Comparison of ENCODE assay signal across 14 mouse cellular contexts in the genomic region with DNA sequence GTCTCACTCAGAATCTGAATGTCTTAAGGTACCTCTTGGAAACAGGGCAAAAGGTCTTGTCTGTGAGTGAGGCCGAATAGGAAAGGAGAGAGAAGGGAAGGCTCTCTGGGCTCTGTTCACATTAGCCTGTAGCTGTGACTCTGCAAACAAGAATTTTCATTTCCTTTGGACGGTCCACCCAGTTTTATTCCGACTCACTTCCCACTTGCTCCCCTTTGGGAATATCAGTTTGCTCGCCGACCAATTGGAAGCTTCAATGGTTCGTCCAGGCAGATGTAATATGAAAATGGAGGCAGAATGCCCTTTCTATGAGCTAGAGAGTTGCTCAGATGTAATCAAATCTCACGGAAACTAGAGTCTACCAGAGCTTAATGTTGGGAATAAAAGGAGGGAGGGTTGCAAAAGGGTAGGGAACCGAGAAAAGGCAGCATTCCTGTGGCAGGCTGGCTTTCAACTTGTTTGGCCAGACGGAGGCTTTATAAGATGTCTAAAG. TPM values are rescaled to one million over a fixed set of nuclear protein-coding genes. Genes with fewer than 3 reads are reported as not detected.
DNase-seq lines count a peak whose midpoint lies in the region; ATAC-seq and TF ChIP-seq lines count a peak whose summit lies in the region.
"Had no signal": no experiment of that assay in that cellular context is flagged by ENCODE, and none has a peak within 500 bp of the region (broad histone marks: within the 10 kb centered on the region; RNA-seq: fewer than 3 reads in every experiment).

No protein-coding gene starts in this region.

- no peak overlapping the region for H3K9ac ChIP-seq in kidney, embryonic 15.5 days
- no peak overlapping the region for H3K9ac ChIP-seq in embryonic facial prominence, embryonic 15.5 days
- no peak overlapping the region for H3K9ac ChIP-seq in liver, embryonic 12.5 days

- no peaks in the 10 kb centered on the region for H3K36me3 ChIP-seq in kidney, embryonic 15.5 days
- no peaks in the 10 kb centered on the region for H3K36me3 ChIP-seq in embryonic facial prominence, embryonic 15.5 days
- no peaks in the 10 kb centered on the region for H3K36me3 ChIP-seq in liver, embryonic 12.5 days

- intact Hi-C loops in gastrocnemius, adult 2 months (cut with DNase I): no loop called here

- no peak for TF ChIP-seq CTCF in gastrocnemius, adult 2 months (IDR thresholded peaks at IDR 0.05)

- H3K4me3 ChIP-seq in gastrocnemius, adult 2 months: peak overlapping the region; percentile 61
- H3K4me3 ChIP-seq in kidney, embryonic 15.5 days (replicated peaks): peak overlapping the region; percentile 55
- peak overlapping the region; percentile 46 for H3K4me3 ChIP-seq in embryonic facial prominence, embryonic 15.5 days (replicated peaks)
- H3K4me3 ChIP-seq in liver, embryonic 12.5 days: no peak overlapping the region

- H3K9me3 ChIP-seq in kidney, embryonic 15.5 days (replicated peaks): no peaks in the 10 kb centered on the region
- H3K9me3 ChIP-seq in embryonic facial prominence, embryonic 15.5 days (replicated peaks): no peaks in the 10 kb centered on the region
- H3K9me3 ChIP-seq in liver, embryonic 12.5 days (replicated peaks): no peaks in the 10 kb centered on the region

- H3K4me2 ChIP-seq in kidney, embryonic 15.5 days: peak overlapping the region; percentile 86
- H3K4me2 ChIP-seq in embryonic facial prominence, embryonic 15.5 days (replicated peaks): peak overlapping the region; percentile 65; the same call in 1 of the 2 replicates
- no peak overlapping the region for H3K4me2 ChIP-seq in liver, embryonic 12.5 days

- no peak overlapping the region for H3K27ac ChIP-seq in gastrocnemius, adult 2 months
- 0 out of 2 replicates have a peak overlapping the region, but pooled peaks have one; percentile 9 for H3K27ac ChIP-seq in kidney, embryonic 15.5 days
- no peak overlapping the region for H3K27ac ChIP-seq in embryonic facial prominence, embryonic 15.5 days (replicated peaks)
- H3K27ac ChIP-seq in liver, embryonic 12.5 days: no peak overlapping the region
- H3K27ac ChIP-seq: left cerebral cortex, adult 2 months had no signal

- H3K4me1 ChIP-seq in kidney, embryonic 15.5 days: peaks cover 11% of the 10 kb centered on the region; the same call in 1 of the 2 replicates
- H3K4me1 ChIP-seq in embryonic facial prominence, embryonic 15.5 days: peaks cover 8% of the 10 kb centered on the region
- H3K4me1 ChIP-seq in liver, embryonic 12.5 days: no peaks in the 10 kb centered on the region

- no peak for ATAC-seq in kidney, embryonic 15.5 days (replicated peaks; ENCODE audit: low FRiP score)
- no peak for ATAC-seq in embryonic facial prominence, embryonic 15.5 days (ENCODE audit: insufficient number of reproducible peaks, low FRiP score, low TSS enrichment, low read depth)
- ATAC-seq in liver, embryonic 12.5 days: no peak

- 54% methylated on average over 9 of the region's 9 CpGs for WGBS in kidney, embryonic 15.5 days
- WGBS in embryonic facial prominence, embryonic 15.5 days: 40% methylated on average over 9 of the region's 9 CpGs
- 64% methylated on average over 9 of the region's 9 CpGs for WGBS in liver, embryonic 12.5 days (ENCODE audit: insufficient replicate concordance)

- DNase-seq in gastrocnemius, adult 2 months: no peak
- DNase-seq in gastrocnemius, adult 18-20 months (ENCODE audit: low spot score): no peak
- no peak for DNase-seq in kidney, postnatal 25 days
- peak; percentile 9 for DNase-seq in 3T3-L1 (ENCODE audit: low read depth, low spot score)
- no peak for DNase-seq in gastrocnemius, postnatal 25 days
- DNase-seq: adrenal gland, adult 2 months; thymus, adult 2 months had no signal

- peaks cover 24% of the 10 kb centered on the region for H3K27me3 ChIP-seq in kidney, embryonic 15.5 days
- H3K27me3 ChIP-seq in embryonic facial prominence, embryonic 15.5 days: peaks cover 8% of the 10 kb centered on the region
- peaks cover 38% of the 10 kb centered on the region for H3K27me3 ChIP-seq in liver, embryonic 12.5 days (replicated peaks)

RNA-seq across cellular contexts. Expression of a gene that starts 1.1 kb away (rescaled TPM):
- total RNA-seq in gastrocnemius, adult 2 months (2021): under 1 TPM in 1 of 2 experiments, not detected in 1; 0.14 TPM
- under 1 TPM; 0.11 to 0.28 TPM for total RNA-seq in gastrocnemius, adult 18-20 months (2021)
- polyA plus RNA-seq in kidney, embryonic 15.5 days (2015; fragmentation: Nextera tagmentation; extraction: Ambion mirVana): 4.8 and 6.8 TPM in 2 replicates
- 5.1 and 7.0 TPM in 2 replicates for polyA plus RNA-seq in embryonic facial prominence, embryonic 15.5 days (2015; fragmentation: Nextera tagmentation; extraction: Ambion mirVana)
- 0.05 TPM in 2 replicates for polyA plus RNA-seq in liver, embryonic 12.5 days (2016; fragmentation: Nextera tagmentation; extraction: Ambion mirVana)
- under 1 TPM in 1 of 2 experiments, not detected in 1; 0.08 TPM for total RNA-seq in gastrocnemius, postnatal 25 days (2021)
- total RNA-seq: adrenal gland, adult 2 months had no signal
- polyA plus RNA-seq: adrenal gland, adult 2 months; heart, embryonic 11.5 days; liver, embryonic 11.5 days had no signal

RNA-seq across cellular contexts. Expression of a gene that starts 29.0 kb away (rescaled TPM):
- total RNA-seq in gastrocnemius, adult 2 months (2021): under 1 TPM; 0.13 to 0.17 TPM
- under 1 TPM; 0.14 to 0.28 TPM for total RNA-seq in gastrocnemius, adult 18-20 months (2021)
- polyA plus RNA-seq in kidney, embryonic 15.5 days (2015; fragmentation: Nextera tagmentation; extraction: Ambion mirVana): 1.3 and 1.4 TPM in 2 replicates
- polyA plus RNA-seq in embryonic facial prominence, embryonic 15.5 days (2015; fragmentation: Nextera tagmentation; extraction: Ambion mirVana): 3.3 and 3.5 TPM in 2 replicates
- 4.3 and 4.9 TPM in 2 replicates for polyA plus RNA-seq in liver, embryonic 12.5 days (2016; fragmentation: Nextera tagmentation; extraction: Ambion mirVana)
- total RNA-seq in gastrocnemius, postnatal 25 days (2021): under 1 TPM; 0.51 to 0.91 TPM
- total RNA-seq: megakaryocyte-erythroid progenitor cell, adult 5-6 weeks had no signal
